Mouse (Mus musculus): ENCODE measurements around the gene Endov.

The Endov gene

DNA sequence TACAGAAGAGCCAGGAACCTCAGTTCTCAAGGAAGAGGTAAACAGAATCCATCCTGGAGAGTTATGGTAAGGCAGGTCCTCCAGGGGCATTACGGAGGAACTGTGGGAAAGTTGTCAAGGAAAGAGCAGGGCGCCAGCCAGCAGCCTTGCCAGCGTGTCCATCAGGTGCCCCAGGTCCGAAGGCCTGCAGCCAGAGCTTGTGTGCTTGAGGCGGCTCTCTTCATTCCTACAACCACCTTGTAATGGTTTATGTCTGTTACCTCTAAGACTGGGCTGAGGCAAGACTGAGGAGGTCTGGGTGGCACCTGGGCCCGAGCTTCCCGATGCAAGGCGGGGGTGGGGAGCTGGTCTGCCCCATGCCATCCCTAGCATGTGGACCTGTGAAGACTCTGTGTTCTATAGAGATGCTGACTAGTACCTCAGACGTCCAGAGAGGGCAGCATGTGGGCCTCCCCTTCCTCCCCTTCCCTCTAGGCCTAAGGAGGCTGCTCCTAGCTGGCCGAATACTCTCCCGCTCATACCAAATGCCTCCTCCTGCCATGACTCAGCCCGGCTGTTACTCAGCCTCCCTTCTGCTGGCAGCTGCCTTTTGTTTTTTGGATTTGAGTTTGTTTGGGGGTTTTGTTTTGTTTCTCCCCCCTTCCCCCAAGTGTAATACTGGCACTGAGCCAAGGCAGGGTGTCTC lies 25.7 kb downstream of the Endov start:
- no peak for DNase-seq (ENCODE audit: low spot score)

GRCm38 (mm10) chr11:119519387-119519786 lies 28.2 kb downstream of the Endov start:
- DNase-seq (ENCODE audit: low spot score), result no peak

GRCm38 (mm10) chr11:119520005-119520712 lies 29.0 kb downstream of the Endov start:
- DNase-seq (ENCODE audit: low spot score), result no peak

DNA sequence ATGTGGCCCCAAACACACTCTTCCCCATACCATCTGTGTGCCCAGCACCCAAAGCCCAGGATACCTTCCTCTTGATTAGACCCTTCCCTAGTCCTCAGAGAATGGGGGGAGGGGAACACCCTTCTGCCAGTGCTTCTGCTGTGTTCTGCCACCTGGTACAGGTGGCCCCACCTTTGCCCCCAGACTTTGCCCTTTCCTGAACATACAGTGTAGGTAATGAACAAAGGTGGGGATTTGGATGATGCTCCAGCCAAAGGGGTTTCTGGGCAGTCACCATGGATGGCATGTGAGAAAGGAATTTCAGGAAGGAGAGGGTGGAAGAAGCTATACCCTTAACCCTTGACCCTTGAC lies 29.5 kb downstream of the Endov start:
- DNase-seq (ENCODE audit: low spot score), result no peak

DNA sequence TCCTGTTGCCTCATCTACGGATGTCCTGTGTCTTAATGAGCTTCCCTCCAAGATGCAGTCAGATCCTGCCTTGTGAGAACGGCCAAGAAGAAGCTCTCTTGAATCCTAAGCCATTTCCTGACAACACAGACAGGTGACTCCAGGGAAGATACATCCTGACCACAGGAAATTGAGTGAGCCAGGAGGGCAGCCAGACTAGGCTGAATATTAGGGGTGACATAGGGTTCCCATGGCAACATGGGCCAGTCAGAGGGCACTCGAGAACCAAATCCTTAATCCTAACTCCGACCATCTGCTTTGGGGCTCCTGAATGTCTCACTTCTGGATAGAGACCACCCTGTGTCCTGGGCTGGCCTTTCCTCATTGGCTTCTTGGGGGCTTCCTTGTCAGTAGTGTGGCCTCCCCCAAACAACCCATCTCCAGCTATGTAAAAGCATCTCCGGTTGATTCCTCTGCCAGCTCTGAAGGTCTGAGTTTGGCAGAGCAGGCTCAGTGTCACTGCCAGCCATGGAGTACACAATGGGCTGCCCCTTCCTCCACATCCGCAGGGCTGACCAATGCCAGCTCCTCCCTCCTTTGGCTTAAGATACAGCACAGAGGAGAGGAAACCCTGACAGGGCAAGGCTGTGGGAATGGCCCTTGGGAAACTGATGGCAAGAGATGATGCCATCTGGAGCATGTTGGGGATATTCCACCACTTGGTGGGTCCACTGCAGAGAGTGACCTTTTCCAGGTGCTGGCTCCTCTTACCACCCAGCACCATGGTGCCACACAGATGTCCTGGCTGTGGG lies 31.0 kb downstream of the Endov start:
- DNase-seq (ENCODE audit: low spot score), result no peak

GRCm38 (mm10) chr11:119522779-119523178 lies 31.6 kb downstream of the Endov start:
- DNase-seq (ENCODE audit: low spot score), result no peak

- no peak for DNase-seq (ENCODE audit: low spot score)
These were observed 32.2 kb downstream of the Endov start for GRCm38 (mm10) chr11:119523392-119523791.

- peak; percentile 72 for DNase-seq (ENCODE audit: low spot score)
These were observed 33.4 kb downstream of the Endov start for GRCm38 (mm10) chr11:119524545-119524949.

- DNase-seq (ENCODE audit: low spot score), result no peak
These were observed 35.2 kb downstream of the Endov start for GRCm38 (mm10) chr11:119526068-119526966.

DNA sequence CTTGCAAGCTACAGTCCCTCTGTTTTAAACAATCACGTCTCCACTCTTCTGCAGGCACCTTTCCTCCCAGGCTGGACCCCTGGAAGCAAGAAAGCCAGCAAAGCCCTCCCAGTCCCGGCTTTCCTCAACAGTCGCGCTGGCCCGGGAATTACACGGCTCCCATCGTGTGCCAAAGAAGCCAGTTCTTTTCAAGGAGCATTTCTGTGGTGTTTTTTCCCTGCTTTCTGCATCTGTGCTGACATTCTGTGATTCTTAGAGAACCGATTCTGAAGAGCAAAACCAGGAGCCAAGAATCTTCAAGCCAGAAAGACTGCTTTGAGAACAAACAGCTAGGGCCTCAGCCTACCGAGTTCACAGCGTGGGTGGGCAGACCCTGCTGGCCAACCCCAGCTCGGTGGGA lies 37.8 kb downstream of the Endov start:
- no peak for DNase-seq (ENCODE audit: low spot score)

- no peak for DNase-seq (ENCODE audit: low spot score)
These were observed 41.3 kb downstream of the Endov start for GRCm38 (mm10) chr11:119532460-119532859.

- no peak for DNase-seq (ENCODE audit: low spot score)
These were observed 42.6 kb downstream of the Endov start for GRCm38 (mm10) chr11:119533745-119534144.

GRCm38 (mm10) chr11:119539944-119540343 lies 48.8 kb downstream of the Endov start:
- no peak for DNase-seq (ENCODE audit: low spot score)

DNA sequence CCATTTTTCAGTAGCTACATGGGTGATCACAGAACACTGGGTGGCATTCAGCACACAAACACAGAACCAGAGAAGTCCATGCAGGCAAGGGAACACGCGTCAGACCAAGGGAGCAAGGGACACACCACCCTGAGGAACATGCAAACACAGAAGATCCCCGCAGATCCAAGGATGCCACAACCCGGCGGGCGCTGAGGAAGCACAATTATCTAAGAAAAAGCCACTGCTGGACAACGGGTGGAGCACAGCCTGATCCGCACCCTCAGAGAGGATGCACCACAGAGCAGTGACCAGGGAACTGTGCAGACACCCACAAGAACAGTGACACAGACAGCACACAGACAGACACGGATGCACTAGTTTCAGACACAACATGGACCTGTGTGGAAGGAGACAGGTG lies 49.4 kb downstream of the Endov start:
- DNase-seq (ENCODE audit: low spot score), result no peak

GRCm38 (mm10) chr11:119541082-119541481 lies 49.9 kb downstream of the Endov start:
- DNase-seq (ENCODE audit: low spot score), result no peak

DNA sequence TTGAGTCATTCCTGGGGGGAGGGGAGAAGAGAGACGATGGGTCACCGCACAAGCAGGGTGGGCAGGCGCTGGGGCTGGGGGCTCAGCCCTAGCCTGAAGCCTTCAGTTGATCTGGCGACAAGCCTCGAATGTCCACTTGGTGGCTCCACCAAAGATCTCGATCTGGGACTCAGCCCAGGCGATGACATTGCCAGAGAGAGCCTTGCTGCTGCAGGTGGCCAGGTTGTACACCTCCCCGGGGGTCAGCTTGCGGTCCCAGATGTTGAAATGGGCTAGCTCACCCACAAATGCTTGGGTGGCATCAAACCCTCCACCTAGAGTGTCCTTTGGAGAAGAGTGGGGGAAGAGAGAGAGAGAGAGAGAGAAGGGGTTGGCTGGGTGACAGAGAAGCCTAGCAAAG lies 51.2 kb downstream of the Endov start:
- no peak for DNase-seq (ENCODE audit: low spot score)

GRCm38 (mm10) chr11:119542886-119543285 lies 51.7 kb downstream of the Endov start:
- no peak for DNase-seq (ENCODE audit: low spot score)

DNA sequence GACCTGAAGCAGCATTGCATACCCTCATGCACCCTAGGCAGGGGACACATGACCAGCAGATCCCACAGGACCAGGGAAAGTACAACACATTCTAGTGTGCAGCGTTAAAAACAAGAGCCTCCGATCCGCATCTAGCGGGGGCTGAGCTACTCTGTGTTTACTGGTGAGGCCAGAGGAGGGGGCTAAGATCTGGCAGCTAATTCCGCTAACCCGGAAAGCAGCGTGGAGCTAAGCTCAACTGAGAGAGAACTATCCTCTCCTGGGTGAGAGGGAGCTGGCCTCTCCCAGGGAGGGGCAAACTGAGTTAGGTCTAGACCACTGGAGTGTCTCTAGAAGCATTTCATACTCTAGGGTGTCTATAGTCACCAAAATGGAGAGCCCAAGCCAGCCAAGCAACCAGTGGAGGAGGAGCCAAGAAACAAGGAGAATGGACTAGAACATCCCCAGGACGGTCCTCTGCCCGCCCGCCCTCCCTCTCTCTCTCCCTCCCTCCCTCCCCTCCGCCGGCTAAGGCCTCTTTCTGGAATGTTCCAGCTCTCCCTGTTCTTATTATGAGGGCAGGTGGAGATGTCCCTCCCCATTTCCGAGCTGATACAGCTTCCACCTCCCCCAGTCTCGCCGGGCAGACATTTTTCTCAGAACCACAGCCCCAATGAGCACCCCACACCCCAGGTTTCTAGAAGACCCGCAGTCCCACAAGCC lies 52.8 kb downstream of the Endov start:
- DNase-seq (ENCODE audit: low spot score), result no peak

- DNase-seq (ENCODE audit: low spot score), result no peak
These were observed 53.5 kb downstream of the Endov start for GRCm38 (mm10) chr11:119544518-119545105.

- DNase-seq (ENCODE audit: low spot score), result no peak
These were observed 54.1 kb downstream of the Endov start for GRCm38 (mm10) chr11:119545281-119545680.

All from left cerebral cortex, adult 11 months (tissue).